Mouse (Mus musculus): ENCODE measurements around the gene Nolc1. TPM values are rescaled to one million over a fixed set of nuclear protein-coding genes. Genes with fewer than 3 reads are reported as not detected.

The Nolc1 gene
- polyA plus RNA-seq (2016; fragmentation: Nextera tagmentation; extraction: Ambion mirVana), result 93.8 and 102 TPM in 2 replicates

DNA sequence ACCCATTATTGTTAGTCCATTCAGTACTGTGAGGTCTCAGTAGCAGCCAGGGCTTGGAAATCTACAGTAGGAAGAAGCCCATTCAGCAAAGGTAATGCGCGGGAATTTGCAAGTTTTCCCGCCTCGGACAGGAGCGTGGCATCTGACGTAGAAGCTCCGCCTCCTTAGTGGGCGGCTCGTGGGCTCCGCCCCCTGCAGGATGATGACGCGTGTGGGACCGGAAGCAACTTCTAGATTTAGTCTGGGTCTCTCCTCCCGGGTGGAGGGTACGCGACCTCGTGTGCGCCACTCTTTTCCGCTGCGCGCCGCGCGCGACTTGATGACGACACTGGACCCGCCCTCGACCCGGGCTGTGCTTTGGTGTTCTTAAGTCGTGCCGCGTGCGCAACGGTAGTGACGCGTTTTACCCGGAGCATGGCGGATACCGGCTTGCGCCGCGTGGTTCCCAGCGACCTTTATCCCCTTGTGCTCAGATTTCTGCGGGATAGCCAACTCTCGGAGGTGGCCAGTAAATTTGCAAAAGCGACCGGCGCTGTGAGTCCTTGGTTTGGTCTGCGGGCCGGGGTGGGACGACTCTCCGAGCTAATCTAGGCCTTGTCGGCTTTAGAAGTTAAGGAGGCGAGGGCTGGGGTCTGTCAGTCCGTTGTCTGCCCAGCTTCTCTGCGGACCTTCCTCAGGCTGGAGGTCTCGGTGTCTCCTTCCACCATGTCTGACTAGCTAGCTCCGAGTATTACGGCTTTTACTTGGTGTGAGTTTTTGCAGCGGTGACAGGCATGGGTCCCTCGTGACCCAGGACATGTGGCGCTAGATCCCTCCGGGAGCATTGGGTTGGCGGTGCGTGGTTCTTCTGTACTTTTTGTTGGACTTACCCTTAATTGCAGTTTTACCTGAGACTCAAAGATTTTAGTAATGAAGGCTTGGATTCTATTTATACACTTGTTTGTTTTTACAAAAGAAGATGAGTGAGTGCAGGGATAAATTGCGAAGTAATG, at the start of gene Nolc1:
Gene Nolc1 (plus strand): TSS at position 248 of the 992 bp plus-strand sequence.
- Histone ChIP-seq H3K4me2 (replicated peaks) (peak within 1 kb of the TSS; percentile 78), H3K27me3 (no peaks in the 10 kb centered on the region), H3K36me3 (peaks cover 52% of the 10 kb centered on the region), H3K9ac (peak within 1 kb of the TSS; percentile 76), H3K27ac (peak within 1 kb of the TSS; percentile 73), H3K4me3 (peak within 1 kb of the TSS; percentile 91), H3K9me3 (no peaks in the 10 kb centered on the region), H3K4me1 (peaks cover 16% of the 10 kb centered on the region)
- under 1% methylated on average over 66 of the region's 66 CpGs for WGBS
- peak; percentile 91 for ATAC-seq (ENCODE audit: insufficient number of reproducible peaks, insufficient read depth, low FRiP score, low TSS enrichment)

DNA sequence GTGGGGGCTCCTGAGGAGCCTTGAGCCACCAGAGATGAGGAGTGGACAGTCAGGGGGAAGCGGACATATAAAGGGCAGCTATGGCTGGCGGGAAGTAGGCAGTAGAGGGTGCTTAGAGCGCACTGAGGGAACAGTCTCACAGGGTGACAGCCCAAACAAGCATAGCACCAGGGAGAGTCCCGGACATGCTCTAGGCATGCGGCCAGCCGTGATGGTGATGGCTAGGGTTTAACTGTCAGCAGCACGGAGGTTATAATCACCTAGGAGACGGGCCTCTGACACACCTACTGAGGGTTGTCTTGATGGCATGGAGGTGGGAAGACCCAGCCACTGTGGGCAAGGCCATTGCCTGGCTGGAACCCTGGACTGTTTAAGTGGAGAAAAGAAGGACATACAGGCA, 49.1 kb upstream of the Nolc1 start:
- H3K9ac ChIP-seq, result no peak overlapping the region
- ATAC-seq (ENCODE audit: insufficient number of reproducible peaks, insufficient read depth, low FRiP score, low TSS enrichment), result no peak
- peaks cover 6% of the 10 kb centered on the region; the same call in 1 of the 2 replicates for H3K9me3 ChIP-seq
- H3K4me3 ChIP-seq, result no peak overlapping the region
- H3K4me1 ChIP-seq, result no peaks in the 10 kb centered on the region
- no peak overlapping the region for H3K27ac ChIP-seq
- H3K4me2 ChIP-seq (replicated peaks), result no peak overlapping the region
- no peaks in the 10 kb centered on the region for H3K27me3 ChIP-seq
- H3K36me3 ChIP-seq, result peaks cover 18% of the 10 kb centered on the region
- 64% methylated on average over 8 of the region's 8 CpGs for WGBS

DNA sequence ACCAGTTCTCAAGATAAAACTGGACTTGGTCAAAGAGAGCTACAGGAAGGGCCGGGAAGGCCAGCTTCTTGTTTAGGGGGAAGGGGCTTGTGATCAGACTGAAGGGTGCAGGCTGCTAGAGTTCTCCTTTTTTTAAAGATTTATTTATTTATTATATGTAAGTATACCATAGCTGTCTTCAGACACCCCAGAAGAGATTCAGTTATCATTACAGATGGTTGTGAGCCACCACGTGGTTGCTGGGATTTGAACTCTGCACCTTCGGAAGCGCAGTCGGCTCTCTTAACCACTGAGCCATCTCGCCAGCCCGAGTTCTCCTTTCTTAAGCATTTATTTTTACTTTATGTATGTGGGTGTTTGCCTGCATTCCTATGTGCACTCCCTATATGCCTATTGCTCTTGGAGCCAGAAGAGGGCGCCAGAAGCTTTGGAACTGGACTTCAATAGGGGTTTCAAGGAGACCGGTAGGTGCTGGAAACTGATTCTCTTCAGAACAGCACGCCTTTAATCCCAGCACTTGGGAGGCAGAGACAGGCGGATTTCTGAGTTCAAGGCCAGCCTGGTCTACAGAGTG, 46.8 kb upstream of the Nolc1 start:
- no peak for ATAC-seq (ENCODE audit: insufficient number of reproducible peaks, insufficient read depth, low FRiP score, low TSS enrichment)
- WGBS, result 70% methylated on average over 11 of the region's 11 CpGs
- Histone ChIP-seq H3K4me2 (replicated peaks) (no peak overlapping the region), H3K9ac (no peak overlapping the region), H3K4me3 (no peak overlapping the region), H3K27ac (no peak overlapping the region), H3K9me3 (peaks cover 6% of the 10 kb centered on the region; the same call in 1 of the 2 replicates), H3K4me1 (no peaks in the 10 kb centered on the region), H3K27me3 (no peaks in the 10 kb centered on the region), H3K36me3 (peaks cover 41% of the 10 kb centered on the region)

DNA sequence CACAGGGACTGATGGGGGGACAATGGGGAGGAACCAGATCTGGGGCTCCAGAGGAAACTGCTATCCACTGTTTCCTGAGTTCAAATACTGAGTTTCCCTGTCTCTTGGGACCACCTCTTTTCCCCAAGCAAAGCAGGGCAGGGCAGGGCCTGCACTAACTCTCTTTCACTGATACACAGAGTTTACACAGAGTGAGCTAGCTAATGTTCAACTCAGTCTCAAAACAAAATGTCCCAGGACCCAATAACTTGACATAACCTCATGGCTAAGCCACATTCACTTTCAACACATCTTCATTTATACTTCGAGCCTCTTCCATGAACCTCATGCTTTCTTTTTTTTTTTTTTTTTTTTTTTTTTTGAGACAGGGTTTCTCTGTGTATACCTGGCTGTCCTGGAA, 46.0 kb upstream of the Nolc1 start:
- peaks cover 6% of the 10 kb centered on the region; the same call in 1 of the 2 replicates for H3K9me3 ChIP-seq
- H3K9ac ChIP-seq, result no peak overlapping the region
- no peaks in the 10 kb centered on the region for H3K27me3 ChIP-seq
- no peaks in the 10 kb centered on the region for H3K4me1 ChIP-seq
- no peak for ATAC-seq (ENCODE audit: insufficient number of reproducible peaks, insufficient read depth, low FRiP score, low TSS enrichment)
- H3K27ac ChIP-seq, result no peak overlapping the region
- H3K4me3 ChIP-seq, result no peak overlapping the region
- H3K36me3 ChIP-seq, result peaks cover 49% of the 10 kb centered on the region
- no peak overlapping the region for H3K4me2 ChIP-seq (replicated peaks)
- 100% methylated on average over 1 of the region's 1 CpGs for WGBS

DNA sequence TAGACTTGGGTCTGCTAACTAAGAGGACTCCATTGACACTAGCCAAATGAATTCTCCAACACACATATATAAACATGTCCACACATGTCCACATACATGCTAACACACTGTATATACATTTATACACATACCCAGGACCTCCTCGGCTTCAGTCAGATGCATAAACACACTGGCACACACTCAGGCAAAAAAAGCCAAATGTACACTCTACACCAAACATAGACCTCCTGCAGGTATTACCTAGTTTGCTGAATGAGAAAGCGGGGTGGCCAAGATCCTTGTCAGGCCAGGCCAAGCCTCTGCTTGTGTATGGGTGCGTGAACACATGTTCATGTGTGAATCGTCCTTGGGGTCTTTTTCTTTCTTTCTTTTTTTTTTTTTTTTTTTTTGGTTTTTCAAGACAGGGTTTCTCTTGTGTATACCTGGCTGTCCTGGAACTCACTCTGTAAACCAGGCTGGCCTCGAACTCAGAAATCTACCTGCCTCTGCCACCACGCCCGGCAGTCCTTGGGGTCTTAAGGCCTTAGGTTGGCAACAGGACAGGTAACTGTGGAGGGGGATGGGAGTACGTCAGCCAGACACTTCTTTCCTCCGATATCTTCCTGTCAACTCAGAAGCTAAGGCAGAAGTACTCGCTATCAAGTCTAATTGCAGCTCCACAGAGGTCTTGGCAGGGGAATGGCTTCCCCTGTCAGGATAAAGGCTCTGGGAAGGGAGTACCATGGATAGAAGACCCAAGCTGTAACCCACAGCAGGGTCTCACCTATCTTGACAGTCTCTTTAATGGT, 45.3 kb upstream of the Nolc1 start:
- no peak for ATAC-seq (ENCODE audit: insufficient number of reproducible peaks, insufficient read depth, low FRiP score, low TSS enrichment)
- H3K36me3 ChIP-seq, result peaks cover 56% of the 10 kb centered on the region
- 93% methylated on average over 10 of the region's 10 CpGs for WGBS

DNA sequence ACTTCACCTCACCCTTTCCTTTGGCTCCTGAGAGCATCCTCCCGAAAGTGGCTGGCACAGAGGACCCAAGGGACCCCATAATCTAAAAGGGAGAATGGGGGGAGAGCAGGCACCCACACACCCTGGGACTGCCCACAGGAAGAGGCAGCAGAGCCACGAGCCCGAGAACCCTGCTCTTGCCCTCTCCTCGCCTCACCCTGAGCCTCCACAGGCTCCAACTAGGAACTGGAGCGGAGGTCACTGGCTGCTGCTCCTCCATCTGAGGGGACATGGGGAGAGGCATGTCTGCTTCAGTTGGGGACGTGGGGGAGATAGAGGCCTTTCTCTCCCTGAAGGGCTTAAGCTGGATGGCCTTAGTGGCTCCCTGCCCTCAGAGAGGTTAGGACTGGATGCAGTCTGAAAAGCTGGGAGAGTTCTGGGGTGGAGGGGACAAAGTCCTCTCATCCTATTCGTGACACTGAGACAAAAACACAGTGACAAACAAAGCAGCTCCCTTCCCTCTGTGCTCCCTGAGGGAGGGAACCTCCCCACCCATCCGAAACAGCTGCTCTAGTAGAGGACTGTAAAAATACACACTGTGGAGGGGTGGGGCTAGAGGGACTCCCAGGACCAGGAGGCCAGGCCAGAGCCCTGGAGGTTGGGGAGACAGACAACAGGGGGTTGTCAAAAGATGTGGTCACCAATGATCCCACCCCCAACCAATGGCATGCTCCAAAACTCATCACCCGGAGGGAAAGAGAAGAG, 43.8 kb upstream of the Nolc1 start:
- Histone ChIP-seq H3K9ac (no peak overlapping the region), H3K36me3 (peaks cover 69% of the 10 kb centered on the region), H3K9me3 (peaks cover 6% of the 10 kb centered on the region; the same call in 1 of the 2 replicates), H3K4me1 (peaks cover 2% of the 10 kb centered on the region; the same call in 1 of the 2 replicates), H3K27ac (no peak overlapping the region), H3K27me3 (no peaks in the 10 kb centered on the region), H3K4me2 (replicated peaks) (no peak overlapping the region), H3K4me3 (no peak overlapping the region)
- no peak for ATAC-seq (ENCODE audit: insufficient number of reproducible peaks, insufficient read depth, low FRiP score, low TSS enrichment)
- 81% methylated on average over 9 of the region's 9 CpGs for WGBS

More for the DNA sequence above, 45.3 kb upstream of the Nolc1 start:
- Histone ChIP-seq H3K9me3 (peaks cover 6% of the 10 kb centered on the region; the same call in 1 of the 2 replicates), H3K27me3 (no peaks in the 10 kb centered on the region), H3K4me2 (replicated peaks) (no peak overlapping the region), H3K9ac (no peak overlapping the region), H3K4me1 (no peaks in the 10 kb centered on the region), H3K4me3 (no peak overlapping the region), H3K27ac (no peak overlapping the region)

DNA sequence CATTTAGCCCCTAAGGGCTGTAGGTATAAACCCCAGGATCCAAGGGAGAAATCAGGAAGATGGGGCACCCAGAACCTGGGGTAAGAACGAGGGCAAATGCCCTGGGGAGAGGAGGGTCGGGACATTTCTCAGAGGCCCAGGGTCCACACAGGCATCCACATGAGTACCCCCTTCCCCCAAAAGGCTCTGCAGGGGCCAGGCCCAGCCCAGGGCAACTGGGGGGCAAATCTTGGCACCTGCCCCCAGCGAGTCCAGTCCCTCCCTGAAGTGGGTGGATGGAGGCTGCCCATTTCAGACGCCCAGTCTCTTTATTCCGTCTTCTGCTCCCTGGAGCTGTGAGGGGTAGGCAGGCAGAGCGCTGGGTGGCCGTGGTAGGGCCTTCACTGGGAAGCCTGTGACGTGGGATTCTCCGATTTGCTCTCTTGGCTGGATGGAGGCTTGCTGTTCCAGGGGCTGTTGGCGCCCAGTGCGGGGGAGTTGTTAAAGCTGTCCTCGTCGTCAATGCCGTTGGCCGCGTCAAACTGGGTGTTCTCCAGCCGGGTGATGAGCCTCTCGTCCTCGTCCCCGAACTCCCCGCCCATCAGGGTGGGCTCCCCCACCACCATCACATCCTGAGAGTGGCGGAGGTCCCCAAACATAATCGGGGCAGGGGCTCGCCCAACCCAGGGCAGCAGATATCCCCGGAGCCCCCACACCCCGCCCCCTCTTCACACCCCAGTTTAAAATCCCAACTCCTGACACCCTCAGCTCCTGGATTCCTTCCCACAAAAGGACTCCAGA, 42.7 kb upstream of the Nolc1 start:
- Histone ChIP-seq H3K4me2 (replicated peaks) (no peak overlapping the region), H3K27ac (no peak overlapping the region), H3K36me3 (peaks cover 69% of the 10 kb centered on the region), H3K4me1 (peaks cover 12% of the 10 kb centered on the region), H3K9ac (no peak overlapping the region), H3K27me3 (no peaks in the 10 kb centered on the region), H3K4me3 (no peak overlapping the region), H3K9me3 (peaks cover 6% of the 10 kb centered on the region; the same call in 1 of the 2 replicates)
- 88% methylated on average over 26 of the region's 26 CpGs for WGBS
- no peak for ATAC-seq (ENCODE audit: insufficient number of reproducible peaks, insufficient read depth, low FRiP score, low TSS enrichment)

DNA sequence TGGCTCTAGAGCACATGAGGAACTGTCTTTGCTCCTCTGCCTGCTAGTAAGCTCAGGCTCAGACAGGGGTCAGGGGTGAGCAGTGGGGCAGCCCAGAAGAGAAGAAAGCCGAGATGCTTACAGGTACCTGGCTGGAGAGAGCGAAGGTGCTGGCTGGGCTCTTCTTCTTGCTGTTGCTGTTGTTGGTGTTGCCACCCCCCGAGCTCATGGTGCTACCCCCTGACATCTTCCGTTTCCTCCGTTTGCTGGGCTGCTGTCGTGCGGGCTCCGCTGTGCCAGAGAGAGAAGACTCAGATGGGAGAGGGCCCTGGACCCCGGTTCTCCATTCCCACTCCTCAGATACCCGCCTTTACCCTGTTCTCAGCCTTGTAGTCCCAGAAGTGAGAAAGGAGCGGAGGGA, 41.8 kb upstream of the Nolc1 start:
- no peak overlapping the region for H3K27ac ChIP-seq
- H3K9ac ChIP-seq, result no peak overlapping the region
- no peaks in the 10 kb centered on the region for H3K27me3 ChIP-seq
- H3K4me2 ChIP-seq (replicated peaks), result no peak overlapping the region
- H3K36me3 ChIP-seq, result peaks cover 69% of the 10 kb centered on the region
- H3K4me3 ChIP-seq, result no peak overlapping the region
- peaks cover 14% of the 10 kb centered on the region for H3K4me1 ChIP-seq
- peaks cover 6% of the 10 kb centered on the region; the same call in 1 of the 2 replicates for H3K9me3 ChIP-seq
- 95% methylated on average over 11 of the region's 11 CpGs for WGBS
- ATAC-seq (ENCODE audit: insufficient number of reproducible peaks, insufficient read depth, low FRiP score, low TSS enrichment), result no peak

DNA sequence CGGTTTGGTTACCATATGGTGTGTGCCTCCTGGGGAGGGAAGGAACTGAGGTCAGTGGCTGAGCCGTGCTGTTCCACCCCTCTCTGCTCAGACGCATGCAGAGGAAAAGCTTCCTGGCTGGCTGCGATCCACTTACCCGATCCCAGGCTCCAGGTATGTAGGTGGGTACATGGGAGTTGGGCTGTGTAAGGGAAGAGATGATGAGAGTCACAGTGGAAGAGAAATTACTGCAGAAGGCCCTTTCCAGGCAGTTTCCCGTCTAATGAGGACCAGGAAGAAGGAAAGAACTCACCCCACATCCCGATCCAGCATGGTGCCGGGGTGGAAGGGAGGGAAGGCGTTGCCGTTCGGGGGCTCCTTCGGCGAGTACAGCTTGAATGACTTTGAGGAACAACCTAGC, 39.7 kb upstream of the Nolc1 start:
- Histone ChIP-seq H3K36me3 (peaks cover 55% of the 10 kb centered on the region), H3K9ac (no peak overlapping the region), H3K4me2 (replicated peaks) (peak overlapping the region; percentile 100; the same call in 1 of the 2 replicates), H3K4me1 (peaks cover 27% of the 10 kb centered on the region), H3K27me3 (no peaks in the 10 kb centered on the region), H3K9me3 (no peaks in the 10 kb centered on the region), H3K27ac (no peak overlapping the region), H3K4me3 (no peak overlapping the region)
- 87% methylated on average over 13 of the region's 13 CpGs for WGBS
- no peak for ATAC-seq (ENCODE audit: insufficient number of reproducible peaks, insufficient read depth, low FRiP score, low TSS enrichment)

DNA sequence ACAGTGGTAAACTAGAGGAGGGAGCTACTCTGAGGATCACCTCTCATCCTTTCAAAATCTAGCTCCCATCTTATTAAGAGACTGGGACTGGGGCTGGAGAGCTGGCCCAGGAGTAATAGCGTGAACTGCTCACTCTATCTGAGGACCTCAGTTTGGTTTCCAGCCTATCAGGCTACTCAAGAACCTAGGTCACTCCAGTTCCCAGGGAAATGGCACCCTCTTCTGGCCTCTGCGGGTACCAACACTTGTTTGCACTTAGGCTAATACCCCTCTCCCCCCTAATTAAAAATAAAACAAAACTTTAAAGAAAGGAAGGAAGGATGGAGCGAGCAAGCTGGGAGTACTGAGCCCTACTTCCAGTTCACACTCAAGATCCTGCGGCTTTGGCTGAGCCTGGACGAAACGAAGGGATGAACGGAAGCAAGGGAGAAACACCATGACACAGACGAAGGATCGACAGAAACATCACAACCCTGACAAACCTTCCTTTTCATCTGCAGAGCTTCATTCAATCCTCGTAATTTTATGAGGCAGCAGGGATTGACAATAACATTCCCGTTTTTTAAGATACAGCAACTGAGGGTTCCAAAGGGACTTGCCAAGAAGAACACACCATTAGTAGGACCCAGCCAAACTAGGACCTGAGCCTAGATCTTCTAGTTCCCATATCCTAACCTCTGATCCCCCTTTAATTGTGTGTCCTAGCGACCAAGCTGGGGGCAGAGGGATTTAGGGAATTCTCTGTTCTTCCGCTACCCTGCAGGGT, 39.0 kb upstream of the Nolc1 start:
- H3K27me3 ChIP-seq, result no peaks in the 10 kb centered on the region
- H3K4me1 ChIP-seq, result peaks cover 34% of the 10 kb centered on the region
- peaks cover 50% of the 10 kb centered on the region for H3K36me3 ChIP-seq

More for the DNA sequence above, 39.0 kb upstream of the Nolc1 start:
- Histone ChIP-seq H3K4me3 (peak overlapping the region; percentile 97), H3K9ac (peak overlapping the region; percentile 94), H3K9me3 (no peaks in the 10 kb centered on the region), H3K4me2 (replicated peaks) (peak overlapping the region; percentile 100), H3K27ac (peak overlapping the region; percentile 97; the same call in 1 of the 2 replicates)
- 76% methylated on average over 13 of the region's 13 CpGs for WGBS
- no peak for ATAC-seq (ENCODE audit: insufficient number of reproducible peaks, insufficient read depth, low FRiP score, low TSS enrichment)
